Mouse (Mus musculus) hematopoietic stem cell, adult 5-6 weeks (primary cell): ENCODE data around the gene Vsx1. TPM values are rescaled to one million over a fixed set of nuclear protein-coding genes. Genes with fewer than 3 reads are reported as not detected.

Experiments
- ATAC-seq, 2 experiments: fragments of 125-278 bp in 1 of 2; replicated peaks in 1 of 2; 2 replicates each; pipeline ENCODE4 v1.8.0; 2016 to 2017; ENCODE audit warnings: inconsistent platforms in 2 of 2, mild to moderate bottlenecking in 2 of 2, moderate number of reproducible peaks in 2 of 2, low read depth in 1 of 2, moderate TSS enrichment in 1 of 2; ENCODE audit not compliant: low FRiP score in 2 of 2, poor library complexity in 2 of 2, severe bottlenecking in 2 of 2, insufficient read depth in 1 of 2, low TSS enrichment in 1 of 2
- total RNA-seq: library from RNA; stranded (forward); fragments of 172-1452, 232-1000 nt; gene quantifications from 2 replicates; pipeline ENCODE4 v1.2.3, GENCODE M21; 2017

The Vsx1 gene
- total RNA-seq, 1 experiment from 2014 or later = not detected

- no peak for ATAC-seq
These were observed 19.6 kb downstream of the Vsx1 start for GRCm38 (mm10) chr2:150669454-150670045.

GRCm38 (mm10) chr2:150668956-150669355 is 20.2 kb downstream of the Vsx1 start:
- no peak for ATAC-seq

DNA sequence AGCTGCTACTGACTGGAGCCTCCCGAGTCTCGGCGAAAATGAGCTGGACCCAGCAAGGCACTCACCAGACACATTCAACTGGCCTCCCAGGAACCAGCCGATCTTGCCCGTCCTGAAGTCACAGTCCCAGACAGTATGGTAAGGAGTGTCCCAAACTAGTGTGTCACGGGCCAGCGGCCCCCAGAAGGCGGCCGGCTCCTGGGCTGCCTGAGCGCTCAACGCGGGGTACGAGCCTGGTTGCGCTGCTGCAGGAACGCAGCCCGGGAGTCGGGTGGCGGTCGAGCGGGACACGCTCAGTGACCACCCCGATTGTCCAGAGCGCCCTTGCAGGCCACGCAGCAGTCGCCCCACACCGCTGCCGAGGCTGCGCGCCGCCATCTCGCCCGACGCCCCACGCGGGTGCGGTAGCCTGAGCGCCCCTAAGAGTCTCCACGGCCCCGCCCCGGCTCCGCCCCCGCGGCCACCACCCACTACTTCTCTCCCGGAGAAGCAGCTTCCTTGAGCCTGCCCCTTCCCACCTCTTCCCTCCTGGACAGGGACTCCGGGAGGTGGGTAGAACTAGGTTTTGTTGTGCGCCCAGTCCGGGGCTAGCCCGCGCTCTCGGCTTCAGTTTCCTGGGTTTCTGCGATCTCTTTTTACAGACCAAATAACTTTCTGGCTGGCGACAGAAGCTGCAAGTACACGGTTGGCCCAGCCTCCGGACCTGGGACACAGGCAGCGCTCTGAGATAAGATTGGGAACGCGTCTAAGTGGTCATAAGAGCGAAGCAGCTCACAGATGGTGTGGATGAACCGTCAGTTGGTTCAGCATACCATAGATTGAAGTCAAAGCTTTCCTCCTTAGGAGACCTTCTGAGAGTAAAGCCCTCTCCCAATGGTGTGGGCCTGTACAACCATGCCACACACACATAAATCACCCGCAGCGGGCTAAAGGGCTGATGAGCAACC is 21.1 kb downstream of the Vsx1 start, which contains the start of gene Acss1:
TSS of gene Acss1 (minus strand) at position 681 of the 947 bp plus-strand sequence.
- peak; percentile 34 to 43 for ATAC-seq

DNA sequence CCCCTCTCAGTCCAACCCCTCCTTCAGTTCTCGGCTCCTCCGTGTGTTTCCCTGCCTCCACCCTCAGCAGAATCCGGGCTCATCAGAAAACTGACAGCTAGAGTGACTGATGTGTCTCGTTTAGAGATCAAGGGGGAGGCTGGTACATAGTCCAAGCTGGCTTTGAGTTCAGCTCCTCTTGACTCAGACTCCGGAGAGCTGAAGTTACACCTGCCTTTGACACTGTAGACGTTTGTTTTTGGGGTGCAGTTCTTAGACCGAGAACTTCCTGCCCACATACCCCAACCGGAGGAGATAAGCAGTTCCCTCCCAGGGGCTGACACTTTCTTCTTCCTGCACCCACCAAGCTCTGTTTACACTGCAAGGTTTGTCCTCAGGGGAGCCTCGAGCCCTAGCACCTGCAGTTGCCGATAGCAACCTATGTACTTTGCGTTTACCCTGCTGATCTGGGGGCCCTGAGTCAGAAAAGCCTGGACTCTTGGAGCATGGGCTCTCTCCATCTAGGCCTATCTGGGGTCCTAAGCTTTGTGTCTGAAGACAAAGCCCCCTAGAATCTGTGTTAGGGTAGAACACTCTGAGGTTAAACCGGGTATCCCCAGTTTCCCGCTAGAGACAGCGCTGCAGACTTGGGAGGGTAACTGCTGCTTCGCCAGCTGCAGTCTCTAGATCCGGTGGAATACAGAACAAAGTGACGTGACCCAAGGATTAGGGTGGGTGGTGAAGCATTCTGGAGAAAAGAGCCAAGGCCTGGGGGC is 21.9 kb downstream of the Vsx1 start:
- ATAC-seq = peak; percentile 51 to 54

DNA sequence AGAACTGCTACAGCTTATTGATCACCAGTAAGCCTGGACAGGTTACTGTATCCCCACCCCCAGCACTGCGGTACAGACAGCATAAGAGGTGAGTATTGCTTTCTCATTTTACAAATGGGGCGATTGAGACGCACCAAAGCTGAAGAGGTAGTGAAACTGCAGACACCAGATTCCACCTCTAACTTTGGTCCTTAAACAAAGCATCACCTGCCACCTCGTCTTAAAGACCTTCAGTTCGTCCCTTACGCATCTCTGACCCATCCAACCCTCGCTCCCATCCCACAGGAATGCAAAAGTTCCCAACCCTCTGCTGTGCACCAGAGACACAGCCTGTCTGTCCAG is 22.5 kb downstream of the Vsx1 start:
- ATAC-seq = no peak

GRCm38 (mm10) chr2:150665534-150666451 is 23.4 kb downstream of the Vsx1 start:
- peak in 1 of 2 experiments; percentile 5; a peak in 1 of 4 replicates for ATAC-seq

DNA sequence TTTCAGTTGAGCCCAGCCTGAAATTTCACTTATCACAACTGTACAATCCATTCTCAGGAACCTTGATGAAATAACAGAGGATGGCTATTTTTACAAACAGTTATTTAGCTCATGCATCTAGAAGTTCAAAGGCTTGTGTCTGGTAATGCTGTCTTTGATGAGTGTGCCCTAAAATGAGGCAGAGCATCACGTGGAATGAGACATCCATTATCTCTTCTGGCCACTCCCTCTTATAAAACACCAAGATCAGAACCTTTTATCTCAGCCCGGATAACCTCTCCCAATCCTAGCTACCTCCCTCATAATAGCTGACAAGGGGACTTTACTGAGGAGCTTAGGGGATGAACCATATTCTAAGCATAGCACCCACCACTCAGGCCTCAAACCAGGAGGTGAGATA is 24.2 kb downstream of the Vsx1 start:
- ATAC-seq = no peak

GRCm38 (mm10) chr2:150664152-150664920 is 24.8 kb downstream of the Vsx1 start:
- ATAC-seq = no peak

GRCm38 (mm10) chr2:150663255-150663654 is 25.9 kb downstream of the Vsx1 start:
- ATAC-seq = no peak

- ATAC-seq = no peak
These were observed 27.2 kb downstream of the Vsx1 start for GRCm38 (mm10) chr2:150662007-150662406.

- ATAC-seq = no peak
These were observed 28.3 kb downstream of the Vsx1 start for GRCm38 (mm10) chr2:150660668-150661451.

- no peak for ATAC-seq
These were observed 29.1 kb downstream of the Vsx1 start for GRCm38 (mm10) chr2:150660049-150660448.

DNA sequence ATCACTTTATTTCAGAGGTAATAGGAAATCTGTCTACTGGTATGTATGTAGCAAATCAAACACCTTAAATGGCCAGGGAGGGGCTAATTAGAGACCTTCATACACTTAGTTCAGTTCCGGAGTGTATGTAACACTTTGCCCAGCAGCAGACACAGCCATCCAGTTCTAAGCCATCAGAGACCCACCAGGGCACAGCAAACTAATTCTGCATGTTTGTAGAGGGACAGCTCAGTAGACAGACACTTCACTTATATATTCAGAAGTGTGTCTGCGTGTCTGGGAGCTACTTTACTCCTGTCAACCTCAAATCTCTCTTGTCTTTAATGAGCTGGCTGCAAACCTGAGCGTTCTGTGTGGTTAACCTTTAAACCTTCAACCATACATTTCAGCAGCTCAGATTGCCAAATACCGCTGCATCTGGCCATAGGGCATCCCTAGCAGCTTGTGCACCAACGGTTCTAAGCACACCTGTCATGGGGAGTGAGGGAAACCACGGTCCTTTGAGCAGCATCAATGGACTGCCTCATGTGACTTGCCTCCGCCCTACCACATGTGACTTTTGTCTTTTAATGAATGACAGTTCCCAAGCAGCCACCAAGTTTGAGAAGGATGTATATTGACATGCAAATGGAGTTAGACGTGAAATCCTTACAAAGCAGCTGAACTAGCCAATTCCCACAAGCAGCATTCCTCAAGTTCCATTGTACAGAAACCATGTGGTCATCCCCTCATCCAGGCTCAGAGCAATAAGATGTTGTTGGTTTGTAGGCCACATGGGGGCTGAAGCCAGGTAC is 32.0 kb downstream of the Vsx1 start:
- ATAC-seq = no peak

DNA sequence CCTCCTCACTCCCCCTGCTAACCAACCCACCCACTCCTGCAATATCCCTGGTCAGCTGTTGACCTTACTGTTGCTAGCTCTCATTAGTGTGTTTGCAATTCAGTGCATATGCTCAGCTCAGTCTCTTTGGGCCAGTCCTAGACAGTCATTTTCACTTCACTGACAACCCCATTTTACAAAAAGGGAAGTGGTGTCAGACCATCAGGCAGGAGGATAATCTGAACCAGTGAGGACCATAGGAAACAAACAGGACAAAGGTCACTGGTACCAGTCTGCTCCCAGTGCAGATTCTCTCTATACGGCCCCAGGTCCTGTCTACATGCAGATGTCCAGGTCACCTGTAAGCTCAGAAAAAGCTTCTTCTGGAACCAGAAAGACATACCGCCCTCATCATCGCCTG is 33.0 kb downstream of the Vsx1 start:
- no peak for ATAC-seq

DNA sequence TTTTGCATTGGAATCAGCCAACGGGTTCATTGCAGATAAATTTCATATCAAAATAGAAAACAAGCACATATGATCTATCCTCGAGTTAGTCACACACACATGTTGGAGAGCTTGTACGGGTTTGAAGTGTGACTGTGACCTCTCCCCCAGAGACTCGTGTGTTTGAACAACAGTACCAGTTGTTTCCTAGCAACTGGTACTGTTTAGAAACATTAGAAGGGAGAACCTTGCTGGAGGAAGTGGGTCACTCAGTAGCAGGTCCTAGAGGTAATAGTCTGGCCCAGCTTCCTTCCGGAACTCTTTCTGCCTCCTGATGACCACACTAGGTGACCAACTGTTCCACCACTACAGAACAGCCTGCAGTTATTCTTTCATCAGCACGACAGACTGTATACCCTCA is 33.9 kb downstream of the Vsx1 start:
- no peak for ATAC-seq
